Mouse (Mus musculus): Measurements from ENCODE around the gene Orai2.
A peak's percentile ranks its signal among the peaks of the same experiment; 100 is the strongest.
"Not testable (repeated sequence)": the region's sequence is repeated elsewhere in the genome, so short reads cannot be mapped to it uniquely, and the experiment has no call there.

Gene Orai2

DNA sequence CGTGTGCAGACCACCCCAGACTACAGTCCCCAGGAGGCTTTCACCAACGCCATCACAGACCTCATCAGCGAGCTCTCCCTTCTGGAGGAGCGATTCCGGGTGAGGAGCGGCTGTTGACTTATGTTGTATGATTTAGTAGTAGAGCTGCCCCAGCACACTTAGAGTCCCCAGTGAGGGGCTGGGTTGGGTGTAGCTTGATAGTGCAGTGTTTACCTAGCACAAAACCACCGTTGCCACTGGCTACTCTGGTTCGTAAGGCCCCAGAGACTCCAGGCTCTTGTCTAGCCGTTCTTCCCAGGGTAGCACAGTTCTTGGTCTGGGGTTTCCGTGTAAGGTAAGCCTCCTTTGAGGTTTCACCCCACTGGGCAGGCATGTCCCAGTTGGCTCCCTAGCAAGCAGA lies 48.3 kb downstream of the Orai2 start:
- DNase-seq, result no peak

DNA sequence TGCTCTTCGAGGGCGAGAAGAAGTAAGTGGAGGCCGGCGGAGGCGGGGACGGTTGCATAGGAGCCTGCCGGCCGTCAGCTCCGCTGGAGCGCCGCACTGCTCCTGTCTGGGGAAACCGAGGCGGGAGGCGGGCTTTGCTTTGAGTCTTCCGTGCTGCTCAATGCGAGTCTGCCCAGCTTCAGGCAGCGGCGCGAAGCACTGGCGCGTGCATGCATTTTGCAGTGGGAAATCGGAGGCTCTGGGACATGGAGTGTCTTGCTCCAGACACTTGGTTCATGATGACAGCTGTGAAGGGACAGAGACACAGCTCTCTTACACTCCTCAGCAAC lies 53.8 kb downstream of the Orai2 start:
- DNase-seq, result no peak

DNA sequence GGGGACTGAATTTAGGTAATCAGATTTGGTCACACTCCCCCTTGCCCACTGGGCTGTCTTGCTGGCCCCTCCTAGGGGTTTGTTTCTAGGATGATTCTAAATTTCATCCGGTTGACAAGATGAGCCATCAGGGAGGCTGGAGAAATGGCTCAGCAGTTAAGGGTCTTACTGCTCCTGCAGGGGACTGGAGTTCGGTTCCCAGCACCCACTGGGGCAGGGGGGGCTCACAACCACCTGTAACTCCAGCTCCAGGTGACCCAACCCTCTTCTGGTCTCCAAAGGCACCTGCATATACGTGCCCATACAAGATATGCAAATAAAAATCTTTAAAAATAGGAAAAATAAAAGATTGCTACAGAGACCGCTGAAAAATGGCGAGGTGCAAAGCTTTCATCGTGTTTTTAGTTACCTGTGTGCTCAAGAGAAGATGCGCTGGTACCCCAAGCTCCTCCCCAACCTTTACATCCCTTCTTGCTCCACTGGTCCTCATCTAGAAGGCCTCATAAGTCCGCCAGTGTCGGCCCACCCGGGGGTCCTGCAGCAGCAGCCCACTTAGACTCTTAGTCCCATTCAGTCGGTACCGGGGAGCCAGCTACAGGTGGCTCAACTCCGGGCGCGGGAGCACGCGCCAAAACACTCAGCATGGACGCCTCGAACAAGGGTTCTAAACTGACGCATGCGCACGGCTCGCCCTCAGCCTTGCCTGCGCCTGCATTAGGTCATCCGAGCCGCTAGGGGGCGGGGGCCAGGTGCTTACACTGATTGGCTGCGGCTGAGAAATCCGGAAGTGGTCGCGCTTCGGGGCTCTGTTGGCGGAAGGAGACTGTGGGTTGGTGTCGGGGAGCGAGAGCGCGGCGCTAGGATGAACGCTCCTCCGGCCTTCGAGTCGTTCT lies 54.4 kb downstream of the Orai2 start, which contains the start of gene Polr2j:
Gene Polr2j, plus strand, starts transcription at position 741 of the 893 bp plus-strand sequence.
- peak; percentile 95 for DNase-seq

DNA sequence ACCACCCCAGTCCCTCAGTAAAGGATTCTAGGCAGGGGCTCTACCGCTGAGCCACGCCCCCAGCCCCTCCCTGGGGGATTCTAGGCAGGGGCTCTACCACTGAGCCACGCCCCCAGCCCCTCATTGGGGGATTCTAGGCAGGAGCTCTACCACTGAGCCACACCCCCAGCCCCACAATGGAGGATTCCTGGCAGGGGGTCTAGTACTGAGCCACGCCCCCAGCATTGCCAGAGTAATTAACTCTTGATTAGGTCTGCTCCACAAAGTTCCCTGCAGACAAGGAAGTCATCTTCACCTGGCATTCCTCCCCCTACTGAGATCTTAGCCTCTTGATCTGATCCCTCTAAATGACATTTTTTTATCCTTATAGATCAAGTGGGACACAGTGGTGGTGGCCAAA lies 57.0 kb downstream of the Orai2 start:
- DNase-seq, result not testable (repeated sequence)

DNA sequence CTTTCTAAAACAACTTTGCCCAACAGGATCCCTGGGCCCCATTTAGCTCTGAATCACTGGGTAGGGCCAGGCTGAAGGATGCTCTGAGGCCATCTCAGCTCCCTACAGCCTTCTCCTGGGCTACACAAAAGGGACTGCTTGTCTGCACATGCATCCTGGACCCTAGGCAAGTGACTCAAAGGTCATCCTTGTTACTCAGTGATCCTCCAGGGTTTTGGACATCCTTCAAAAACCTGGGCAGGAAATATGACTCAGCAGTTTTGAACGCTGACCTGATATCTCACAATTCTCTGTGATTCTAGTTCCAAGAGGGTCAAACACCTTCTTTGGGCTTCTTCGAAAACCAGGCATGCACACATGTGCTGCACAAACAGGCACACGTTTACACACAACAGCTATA lies 61.5 kb downstream of the Orai2 start:
- no peak for DNase-seq

DNA sequence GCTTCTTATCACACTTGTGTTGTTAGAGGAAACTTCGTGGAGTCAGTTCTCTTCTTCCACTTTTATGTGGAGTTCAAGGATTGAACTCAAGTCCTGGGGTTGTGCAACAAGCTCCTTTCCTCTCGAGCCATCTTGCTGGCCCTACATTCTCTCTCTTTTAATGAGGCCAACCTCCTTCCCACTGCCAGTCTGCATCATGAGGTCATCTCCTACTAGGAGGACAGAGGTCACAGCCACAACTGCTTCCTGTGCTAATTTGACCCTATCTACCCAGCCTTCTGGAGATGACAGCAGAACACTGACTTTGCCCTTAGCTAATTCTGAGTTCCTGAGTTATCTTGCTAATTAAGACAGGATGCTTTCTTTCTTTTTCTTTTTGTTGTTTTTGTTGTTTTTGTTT lies 62.0 kb downstream of the Orai2 start:
- DNase-seq, result no peak

DNA sequence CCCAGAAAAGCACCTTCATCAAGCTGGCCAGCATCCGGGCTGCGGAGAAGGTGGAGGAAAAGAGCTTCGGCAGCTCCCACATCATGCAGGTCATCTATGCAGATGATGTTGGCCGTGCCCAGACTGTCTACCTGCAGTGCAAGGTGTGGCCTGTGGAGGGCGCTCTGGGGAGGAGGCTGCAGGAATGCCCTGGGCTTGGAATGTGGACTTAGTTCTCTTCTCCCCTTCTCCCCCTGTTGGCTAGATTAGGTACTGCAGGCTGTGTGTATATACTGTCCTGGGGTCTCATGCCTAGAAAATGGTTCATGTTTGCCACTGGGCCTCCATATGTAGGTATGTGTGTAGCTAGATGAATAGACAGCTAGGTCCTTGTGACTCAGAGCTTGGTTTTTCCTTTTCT lies 66.0 kb downstream of the Orai2 start:
- DNase-seq, result no peak

DNA sequence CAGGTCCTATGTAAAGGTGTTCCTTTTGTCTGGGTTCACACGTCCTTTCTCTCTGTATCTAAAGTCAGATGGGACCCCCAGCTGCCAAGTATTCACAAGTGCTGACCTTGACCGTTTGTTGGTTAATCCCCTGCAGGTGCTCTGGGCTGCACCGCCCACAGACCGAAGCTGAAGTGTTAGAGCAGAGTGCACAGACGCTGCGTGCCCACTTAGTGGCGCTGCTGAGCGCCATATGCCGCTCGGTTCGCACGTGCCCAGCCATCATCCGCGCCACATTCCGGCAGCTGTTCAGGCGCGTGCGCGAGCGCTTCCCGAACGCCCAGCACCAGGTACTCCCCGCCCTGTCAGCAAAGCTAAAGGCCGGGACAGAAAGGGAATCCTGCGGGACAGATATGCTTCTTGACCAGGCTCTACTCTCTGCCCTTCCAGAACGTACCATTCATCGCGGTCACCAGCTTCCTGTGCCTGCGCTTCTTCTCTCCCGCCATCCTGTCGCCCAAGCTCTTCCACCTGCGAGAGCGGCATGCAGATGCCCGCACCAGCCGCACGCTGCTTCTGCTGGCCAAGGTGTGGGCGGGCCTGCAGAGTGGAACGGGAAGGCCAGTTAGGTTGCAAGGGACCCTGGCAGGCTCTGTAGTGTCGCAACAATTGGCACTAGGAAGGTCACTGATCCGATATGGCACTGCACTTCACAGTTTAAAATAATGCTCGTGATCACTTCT lies 68.3 kb downstream of the Orai2 start:
- DNase-seq, result peak; percentile 78

DNA sequence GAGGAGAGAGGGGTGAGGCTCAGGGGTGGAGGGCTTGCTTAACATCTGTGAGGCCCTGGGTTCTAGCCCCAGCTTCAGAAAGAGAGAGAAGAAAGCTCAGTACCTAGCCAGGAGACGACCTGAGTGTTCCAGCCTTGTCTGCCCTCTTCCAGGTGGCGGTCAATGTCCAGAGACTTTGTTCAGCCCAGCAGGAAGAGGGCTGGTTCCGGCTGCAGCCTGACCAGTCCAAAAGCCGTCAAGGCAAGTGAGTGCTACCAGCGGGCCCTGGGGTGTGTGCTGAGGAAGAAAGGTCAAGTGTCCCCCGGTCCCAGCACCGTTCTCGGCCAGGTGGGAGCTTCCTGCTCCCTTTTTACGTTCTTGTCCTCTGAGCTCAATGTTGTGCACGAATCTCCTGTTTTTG lies 72.0 kb downstream of the Orai2 start:
- no peak for DNase-seq
